Mouse (Mus musculus) megakaryocyte, embryonic 14.5 days (primary cell): ENCODE data around the gene Tcaf2. TPM values are rescaled to one million over a fixed set of nuclear protein-coding genes. Genes with fewer than 3 reads are reported as not detected.

Experiments used
- H3K27me3 ChIP-seq: replicated peaks from 2 replicates; pipeline ENCODE3; 2012; ENCODE audit warnings: inconsistent platforms
- H3K36me3 ChIP-seq: replicated peaks from 2 replicates; pipeline ENCODE3; 2012; ENCODE audit warnings: low read length, inconsistent platforms, mixed read lengths
- H3K4me1 ChIP-seq: 2 replicates; pipeline ENCODE4 v1.6.1; 2012; ENCODE audit warnings: inconsistent platforms
- H3K4me3 ChIP-seq: replicated peaks from 2 replicates; pipeline ENCODE3; 2012; ENCODE audit warnings: moderate library complexity, mild to moderate bottlenecking, inconsistent platforms
- H3K9me3 ChIP-seq: 2 replicates; pipeline ENCODE4 v1.6.1; 2012; ENCODE audit warnings: inconsistent platforms
- FLI1 ChIP-seq: IDR thresholded peaks from 2 replicates; pipeline ENCODE4 v1.6.1; 2012; ENCODE audit warnings: low read length, inconsistent platforms, mixed read lengths
- GATA1 ChIP-seq: IDR thresholded peaks from 3 replicates; pipeline ENCODE4 v1.6.1; 2012; ENCODE audit warnings: mixed read lengths, low read length, inconsistent platforms, borderline replicate concordance
- polyA plus RNA-seq: library from polyadenylated mRNA; stranded (reverse); fragments of >175 nt; gene quantifications from 2 replicates; pipeline ENCODE4 v1.2.3, GENCODE M21; 2012; ENCODE audit warnings: low replicate concordance; ENCODE audit not compliant: insufficient read depth

Gene Tcaf2
- polyA plus RNA-seq: not detected in 2 replicates

DNA sequence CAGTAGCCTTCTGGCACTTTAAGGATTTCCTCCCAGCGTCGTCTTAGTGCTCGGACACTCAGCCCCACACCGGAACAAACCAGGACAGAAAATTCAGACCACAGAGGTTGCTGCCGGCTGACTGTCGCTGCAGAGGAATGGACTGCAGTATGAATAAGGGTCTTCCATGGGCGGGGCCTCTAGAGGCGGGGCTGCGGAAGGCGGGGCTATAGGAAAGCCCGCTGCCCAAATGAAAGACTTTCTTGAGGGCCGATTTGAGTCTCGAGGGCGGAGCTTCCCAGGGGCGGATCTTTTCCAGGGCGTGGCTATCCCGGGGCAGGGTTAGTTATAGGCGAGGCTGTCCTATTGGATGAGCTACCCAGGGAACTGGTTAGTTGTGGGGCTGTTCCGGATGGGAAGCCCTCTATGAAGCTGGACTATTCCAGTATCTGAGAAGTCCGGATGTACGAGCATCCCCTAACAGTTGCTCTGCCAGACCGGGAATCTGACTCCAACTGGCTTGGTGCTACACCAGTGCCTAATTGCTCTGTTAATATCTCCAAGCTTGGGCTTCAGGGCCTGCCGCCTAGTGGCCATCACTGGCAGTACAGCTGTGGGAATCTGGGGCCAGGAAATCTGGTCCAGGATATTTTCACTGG lies at the start of gene Tcaf2:
Gene Tcaf2, minus strand, starts transcription at position 343 of the 638 bp plus-strand sequence.
- Histone ChIP-seq H3K27me3 (peaks cover 1% of the 10 kb centered on the region), H3K36me3 (no peaks in the 10 kb centered on the region), H3K9me3 (no peaks in the 10 kb centered on the region), H3K4me3 (peak within 1 kb of the TSS; percentile 83), H3K4me1 (peaks cover 7% of the 10 kb centered on the region)
- TF ChIP-seq FLI1 (no peak), GATA1 (no peak)

DNA sequence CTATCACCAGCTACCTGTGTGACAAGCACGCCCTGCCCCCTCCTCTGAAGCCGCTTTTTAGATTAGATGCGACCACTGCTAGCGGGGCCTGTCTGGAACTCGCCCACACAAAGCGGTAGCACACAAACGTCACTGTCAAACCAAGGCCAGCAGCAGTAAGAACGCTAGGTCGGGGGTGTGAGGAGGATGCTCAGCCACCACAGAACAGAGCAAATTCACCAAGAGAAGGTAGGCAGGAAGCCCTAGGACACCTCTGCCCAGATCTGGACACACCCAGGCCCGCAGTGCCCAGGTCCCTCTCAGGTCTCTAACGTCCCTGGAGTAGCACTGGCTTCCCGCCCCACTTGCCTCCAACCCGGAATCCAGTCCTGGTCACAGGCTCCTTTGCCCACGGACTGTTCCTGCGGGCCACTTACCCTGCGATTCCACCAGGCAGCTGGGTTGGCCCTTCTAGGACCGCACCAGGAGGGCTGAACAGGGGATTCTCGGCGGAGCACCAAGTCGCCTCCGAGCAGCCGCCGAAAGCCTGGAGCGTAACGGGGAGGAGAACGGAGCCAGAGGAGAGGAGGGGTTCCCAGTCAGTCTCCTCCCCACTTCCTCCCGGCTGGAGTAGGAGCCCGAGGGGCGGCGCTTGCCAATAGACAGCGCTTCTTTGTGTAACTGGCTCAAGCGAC lies 47.6 kb upstream of the Tcaf2 start:
- no peaks in the 10 kb centered on the region for H3K36me3 ChIP-seq
- TF ChIP-seq FLI1 (no peak), GATA1 (no peak)
- H3K9me3 ChIP-seq: peaks cover under 1% of the 10 kb centered on the region; the same call in 1 of the 2 replicates
- peak overlapping the region; percentile 91 for H3K4me3 ChIP-seq
- H3K27me3 ChIP-seq: peaks cover 14% of the 10 kb centered on the region
- peaks cover 12% of the 10 kb centered on the region for H3K4me1 ChIP-seq

DNA sequence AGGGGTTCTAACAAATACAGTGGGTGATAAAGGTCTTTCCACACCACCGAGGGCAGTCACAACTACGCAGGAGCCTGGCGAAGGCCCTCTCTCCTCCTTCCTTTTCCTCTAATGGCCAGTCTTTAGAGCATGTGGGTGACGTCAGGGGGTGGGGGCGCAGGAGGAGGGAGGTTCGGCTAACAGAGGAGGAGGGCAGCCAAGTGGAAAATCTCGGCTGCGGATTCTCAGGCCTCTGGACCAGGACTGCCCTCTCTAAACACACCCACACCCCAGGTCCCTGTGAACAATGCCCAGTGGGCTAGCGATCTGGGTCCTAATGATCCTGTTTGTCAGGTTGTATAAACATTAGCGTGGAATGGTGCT lies 47.1 kb upstream of the Tcaf2 start:
- no peaks in the 10 kb centered on the region for H3K9me3 ChIP-seq
- peaks cover 12% of the 10 kb centered on the region for H3K4me1 ChIP-seq
- TF ChIP-seq FLI1 (no peak), GATA1 (no peak)
- H3K36me3 ChIP-seq: no peaks in the 10 kb centered on the region
- H3K4me3 ChIP-seq: peak overlapping the region; percentile 91
- H3K27me3 ChIP-seq: peaks cover 14% of the 10 kb centered on the region

DNA sequence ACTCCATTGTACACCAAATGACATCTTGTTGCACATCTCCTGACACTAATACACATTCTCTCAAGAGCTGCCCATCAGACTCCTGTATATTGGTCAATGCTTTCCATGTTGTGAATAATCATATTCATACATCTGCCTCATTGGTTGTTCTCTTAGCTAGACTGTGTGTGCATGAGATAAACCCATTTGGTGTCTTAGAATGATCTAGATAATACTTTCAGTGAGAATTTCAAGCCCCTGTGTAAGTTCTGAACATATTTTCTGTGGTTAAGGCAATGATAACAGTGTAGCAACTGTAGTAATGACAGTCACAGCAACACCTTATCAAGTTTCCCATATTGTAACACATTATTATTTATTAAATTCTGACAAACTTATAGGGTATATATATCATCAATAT lies 44.7 kb upstream of the Tcaf2 start:
- no peaks in the 10 kb centered on the region for H3K9me3 ChIP-seq
- no peak overlapping the region for H3K4me3 ChIP-seq
- peaks cover 14% of the 10 kb centered on the region for H3K27me3 ChIP-seq
- TF ChIP-seq GATA1 (no peak), FLI1 (no peak)
- no peaks in the 10 kb centered on the region for H3K36me3 ChIP-seq
- peaks cover 12% of the 10 kb centered on the region for H3K4me1 ChIP-seq

DNA sequence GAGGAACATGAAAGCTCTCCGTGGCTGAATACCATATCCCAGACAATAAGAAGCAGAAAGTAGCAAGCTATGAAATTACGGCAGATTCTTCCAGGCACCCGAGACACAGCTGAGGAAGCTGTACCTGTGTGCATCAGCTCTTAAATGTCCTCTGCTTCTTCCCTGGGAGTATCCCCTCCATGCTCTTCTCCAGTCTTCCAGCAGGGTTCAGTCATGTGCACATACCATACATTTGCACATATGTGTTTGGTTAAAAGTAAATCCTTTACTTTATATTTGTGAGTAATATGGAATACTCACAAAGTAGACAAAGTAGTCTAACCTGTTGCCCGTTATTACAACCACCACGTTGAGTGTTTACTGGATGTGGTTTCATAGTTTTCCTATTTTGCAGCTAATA lies 42.9 kb upstream of the Tcaf2 start:
- no peaks in the 10 kb centered on the region for H3K36me3 ChIP-seq

DNA sequence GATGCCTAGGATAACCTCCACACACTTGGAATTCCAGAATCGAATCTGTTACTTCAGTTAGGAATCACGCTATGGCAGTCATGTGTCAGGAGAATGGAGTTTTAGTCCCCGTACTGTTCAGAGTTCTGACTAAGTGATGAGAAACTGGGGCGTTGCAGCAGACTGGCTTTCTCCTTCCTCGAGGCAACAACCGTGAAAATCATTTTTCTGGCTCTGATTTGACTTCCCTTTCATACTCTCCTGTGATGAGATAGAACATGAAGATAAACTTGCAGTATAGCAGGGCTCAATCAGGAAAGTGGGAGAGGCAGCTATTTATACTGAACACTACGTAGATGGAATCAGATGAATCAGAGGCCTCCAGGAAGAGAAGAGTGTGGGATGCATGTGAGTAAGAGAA lies 35.0 kb upstream of the Tcaf2 start:
- peaks cover 13% of the 10 kb centered on the region for H3K9me3 ChIP-seq
- no peaks in the 10 kb centered on the region for H3K27me3 ChIP-seq
- H3K36me3 ChIP-seq: no peaks in the 10 kb centered on the region
- no peaks in the 10 kb centered on the region for H3K4me1 ChIP-seq
- no peak overlapping the region for H3K4me3 ChIP-seq
- TF ChIP-seq FLI1 (no peak), GATA1 (no peak)

More for the DNA sequence above, 42.9 kb upstream of the Tcaf2 start:
- TF ChIP-seq FLI1: no peak
- no peak for TF ChIP-seq GATA1
- Histone ChIP-seq H3K4me3 (no peak overlapping the region), H3K4me1 (peaks cover 10% of the 10 kb centered on the region), H3K9me3 (no peaks in the 10 kb centered on the region), H3K27me3 (peaks cover 14% of the 10 kb centered on the region)

DNA sequence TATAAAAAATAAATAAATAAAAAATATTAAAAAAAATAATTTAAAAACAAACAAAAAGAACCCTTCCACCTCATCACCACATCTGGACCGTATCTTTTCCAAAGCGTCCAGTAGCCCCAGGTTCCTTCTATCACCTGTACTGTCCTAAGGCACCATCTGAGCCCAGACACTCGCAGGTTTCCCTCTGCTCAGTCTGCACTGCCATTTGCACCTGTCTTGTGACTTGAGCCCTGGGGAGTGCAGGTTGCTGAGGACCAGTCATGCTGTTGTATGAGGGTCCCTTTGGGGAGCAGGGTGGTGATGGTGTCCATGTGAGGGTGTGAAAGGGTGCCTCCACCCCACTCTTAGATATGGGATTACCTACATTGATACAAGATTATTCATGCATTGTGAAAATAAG lies 31.0 kb upstream of the Tcaf2 start:
- Histone ChIP-seq H3K36me3 (no peaks in the 10 kb centered on the region), H3K9me3 (peaks cover 17% of the 10 kb centered on the region), H3K27me3 (no peaks in the 10 kb centered on the region), H3K4me1 (no peaks in the 10 kb centered on the region), H3K4me3 (no peak overlapping the region)
- TF ChIP-seq GATA1 (no peak), FLI1 (no peak)

DNA sequence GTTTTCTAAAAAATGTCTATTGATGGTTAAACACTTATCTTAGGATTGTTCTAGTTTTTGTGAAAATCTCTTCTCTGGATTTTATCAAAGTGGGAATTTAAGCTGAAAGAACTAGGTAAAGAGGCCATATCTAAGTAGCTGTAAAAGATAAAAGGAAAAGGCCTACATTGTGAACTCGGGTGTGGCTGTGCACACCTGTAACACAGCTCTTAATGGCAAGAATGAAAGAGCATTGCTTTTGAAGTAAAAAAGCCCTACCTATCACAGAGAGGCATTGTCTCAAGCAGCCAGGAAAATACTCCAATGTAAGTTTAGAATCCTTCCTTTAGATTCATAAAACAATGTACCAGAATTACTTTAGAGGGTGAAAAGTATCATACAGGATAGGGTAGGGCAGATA lies 26.7 kb upstream of the Tcaf2 start:
- no peak for TF ChIP-seq GATA1
- TF ChIP-seq FLI1: no peak
- H3K36me3 ChIP-seq: no peaks in the 10 kb centered on the region
- H3K4me3 ChIP-seq: no peak overlapping the region
- no peaks in the 10 kb centered on the region for H3K27me3 ChIP-seq
- H3K9me3 ChIP-seq: peaks cover 9% of the 10 kb centered on the region
- no peaks in the 10 kb centered on the region for H3K4me1 ChIP-seq

DNA sequence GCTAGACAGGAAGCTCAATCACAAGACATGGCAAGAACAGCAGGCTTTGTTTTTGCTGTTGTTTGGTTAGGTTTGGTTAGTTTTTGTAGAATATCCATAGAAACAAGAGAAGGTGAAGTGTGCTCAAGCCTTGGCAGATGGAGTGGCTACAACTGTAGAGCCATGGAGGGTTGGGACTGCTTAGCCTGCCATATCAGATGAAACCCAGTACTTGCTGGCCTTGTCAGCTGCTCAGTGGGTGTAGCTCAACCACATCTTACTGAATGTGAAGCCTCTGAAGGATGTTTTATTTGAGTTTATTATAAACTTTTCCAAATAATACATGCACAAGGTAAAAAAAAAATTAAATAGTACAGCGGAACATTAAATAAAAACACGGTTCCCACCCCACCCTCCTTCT lies 22.7 kb upstream of the Tcaf2 start:
- no peaks in the 10 kb centered on the region for H3K36me3 ChIP-seq
- H3K4me3 ChIP-seq: no peak overlapping the region
- TF ChIP-seq GATA1: no peak
- no peak for TF ChIP-seq FLI1
- no peaks in the 10 kb centered on the region for H3K4me1 ChIP-seq
- no peaks in the 10 kb centered on the region for H3K27me3 ChIP-seq
- H3K9me3 ChIP-seq: no peaks in the 10 kb centered on the region

DNA sequence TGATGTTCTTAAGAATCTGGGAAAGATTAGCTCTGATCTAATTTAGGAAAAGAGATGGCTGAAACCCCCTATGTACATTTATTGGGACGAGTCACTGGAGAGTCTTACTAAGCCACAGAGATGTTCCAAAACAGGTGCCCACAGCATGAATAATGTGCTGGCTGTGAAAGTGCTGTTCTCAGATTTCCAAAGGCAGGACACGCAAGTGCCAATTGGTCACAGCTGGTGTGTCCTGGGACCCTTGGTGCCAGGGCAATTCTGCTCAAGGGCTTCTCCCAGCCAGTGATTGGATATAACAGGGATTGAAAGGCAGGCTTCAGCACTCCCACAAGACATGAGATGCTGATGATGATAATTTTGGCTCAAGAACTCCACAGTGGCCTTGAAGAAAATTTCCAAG lies 16.7 kb upstream of the Tcaf2 start:
- H3K4me3 ChIP-seq: no peak overlapping the region
- H3K36me3 ChIP-seq: no peaks in the 10 kb centered on the region
- H3K27me3 ChIP-seq: no peaks in the 10 kb centered on the region
- H3K4me1 ChIP-seq: no peaks in the 10 kb centered on the region
- no peaks in the 10 kb centered on the region for H3K9me3 ChIP-seq
- TF ChIP-seq GATA1: no peak
- no peak for TF ChIP-seq FLI1
